Mouse (Mus musculus) ES-CJ7 (cell line): ENCODE results near the gene Lyzl6.

Experiments
- DNase-seq: peaks from one replicate; pipeline ENCODE4 v3.0.0; 2011; ENCODE audit warnings: low read depth, low spot score

Gene Lyzl6

GRCm38 (mm10) chr11:103645731-103646130, 7.0 kb upstream of the Lyzl6 start:
- DNase-seq: no peak

GRCm38 (mm10) chr11:103643211-103643610, 4.5 kb upstream of the Lyzl6 start:
- no peak for DNase-seq

- DNase-seq: peak; percentile 77
Measured at GRCm38 (mm10) chr11:103639407-103639946, 787 bp upstream of the Lyzl6 start.

GRCm38 (mm10) chr11:103636261-103636660, 2.4 kb downstream of the Lyzl6 start:
- DNase-seq: no peak

- DNase-seq: no peak
Measured at GRCm38 (mm10) chr11:103635481-103635880, 3.2 kb downstream of the Lyzl6 start.

- no peak for DNase-seq
Measured at GRCm38 (mm10) chr11:103634806-103635205, 3.9 kb downstream of the Lyzl6 start.

GRCm38 (mm10) chr11:103627453-103627852, 11.2 kb downstream of the Lyzl6 start:
- DNase-seq: peak; percentile 13

GRCm38 (mm10) chr11:103621040-103621439, 17.6 kb downstream of the Lyzl6 start, which contains the start of gene Gm884:
Gene Gm884 (minus strand): TSS chr11:103621140.
- DNase-seq: no peak

- DNase-seq: peak; percentile 46
Measured at GRCm38 (mm10) chr11:103610772-103611171, 27.9 kb downstream of the Lyzl6 start.

GRCm38 (mm10) chr11:103606611-103607010, 32.1 kb downstream of the Lyzl6 start:
- DNase-seq: peak; percentile 26
